Mouse (Mus musculus): ENCODE measurements around the gene Rgl3. TPM values are rescaled to one million over a fixed set of nuclear protein-coding genes. Genes with fewer than 3 reads are reported as not detected.

Gene Rgl3
- total RNA-seq, 2 experiments from 2014 or later: 1.2 to 1.3 TPM

GRCm38 (mm10) chr9:21925034-21925433, 64.2 kb downstream of the Rgl3 start:
- DNase-seq (ENCODE audit: low spot score in 2 of 2): no peak

DNA sequence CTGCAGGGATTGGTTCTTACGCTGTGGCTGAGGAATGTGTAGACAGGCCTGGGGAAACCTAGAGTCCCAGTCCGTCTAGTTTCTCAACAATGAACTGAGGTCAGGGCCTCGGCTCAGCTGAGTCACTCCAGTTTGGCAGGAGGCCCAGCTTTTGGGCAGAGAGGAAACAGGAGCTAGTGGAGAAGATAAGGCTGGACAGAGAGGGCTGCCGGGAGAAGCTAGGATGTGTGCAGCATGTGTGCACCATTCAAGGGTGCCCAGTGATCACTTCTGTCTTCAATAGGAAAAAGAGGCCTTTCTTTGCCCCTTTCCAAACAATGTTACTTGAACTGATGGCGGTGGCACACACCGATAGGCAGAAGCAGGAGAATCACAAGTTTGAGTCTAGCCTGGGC, 65.2 kb downstream of the Rgl3 start:
- no peak for DNase-seq (ENCODE audit: low spot score in 2 of 2)

DNA sequence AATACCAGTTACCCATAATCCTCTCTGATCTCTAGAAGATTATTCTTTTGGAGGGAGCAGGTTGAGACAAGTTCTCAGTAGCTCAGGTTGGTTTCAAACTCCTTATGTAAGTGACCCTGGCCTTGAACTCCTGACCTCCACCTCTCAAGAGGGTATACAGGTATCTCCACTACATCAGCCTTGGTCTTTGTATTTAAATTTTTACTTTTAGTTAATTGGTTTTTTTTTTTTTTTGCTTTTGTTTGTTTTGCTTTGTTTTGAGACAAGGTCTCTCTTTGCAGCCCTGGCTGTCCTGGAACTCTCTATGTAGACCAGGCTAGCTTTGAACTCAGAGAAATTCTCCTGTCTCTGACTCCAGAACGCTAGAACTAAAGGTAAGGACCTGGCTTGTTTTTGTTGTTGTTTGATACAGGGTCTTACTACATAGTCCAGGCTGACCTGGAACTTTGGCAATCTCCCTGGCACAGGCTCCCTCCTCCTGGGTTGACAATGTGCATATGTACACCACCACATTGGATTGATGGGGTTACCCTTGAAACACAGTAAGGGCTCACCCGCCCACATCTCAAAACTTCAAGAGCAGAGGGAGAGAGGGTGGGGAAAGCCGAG, 65.7 kb downstream of the Rgl3 start:
- DNase-seq (ENCODE audit: low spot score in 2 of 2): no peak

DNA sequence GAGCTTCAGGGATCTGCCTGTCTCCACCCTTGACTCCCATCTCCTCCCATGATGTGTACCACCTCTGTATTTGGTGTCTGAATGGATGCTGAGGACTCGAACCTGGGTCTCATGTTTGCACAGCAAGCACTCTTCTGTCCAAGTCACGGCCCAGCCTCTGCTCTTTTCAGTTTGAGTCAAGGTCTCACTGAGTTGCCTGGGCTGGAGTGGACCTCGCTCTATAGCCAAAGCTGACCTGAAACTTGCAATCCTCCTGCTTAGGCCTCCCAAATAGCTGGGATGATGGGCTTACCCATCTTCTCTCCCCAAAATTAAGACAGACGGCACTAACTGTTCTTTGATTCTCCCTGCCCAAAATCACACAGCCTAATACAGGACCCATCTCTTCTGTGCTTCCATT, 66.2 kb downstream of the Rgl3 start:
- no peak for DNase-seq (ENCODE audit: low spot score in 2 of 2)

Other genes starting within 250 kb of the Rgl3 start
- gene Spc24, start 229.1 kb downstream of the Rgl3 start, total RNA-seq (2021): 1 to 10 TPM; 2.1 to 4.0 TPM
- gene Kank2, start 190.7 kb downstream of the Rgl3 start, total RNA-seq (2021): 1 to 10 TPM; 7.1 to 7.8 TPM
- gene Angptl8, start 153.9 kb downstream of the Rgl3 start, total RNA-seq (2021): not detected
- 10 to 100 TPM; 24.5 to 24.7 TPM for gene Dock6, start 136.8 kb downstream of the Rgl3 start, total RNA-seq (2021)
- gene Rab3d, start 71.3 kb downstream of the Rgl3 start, total RNA-seq (2021): 10 to 100 TPM; 22.6 to 24.2 TPM
- 10 to 100 TPM; 13.8 to 14.2 TPM for gene Ccdc159, start 62.0 kb downstream of the Rgl3 start, total RNA-seq (2021)
- gene Tmem205, start 61.9 kb downstream of the Rgl3 start, total RNA-seq (2021): 10 to 100 TPM; 35.7 to 37.0 TPM
- gene Plppr2, start 52.4 kb downstream of the Rgl3 start, total RNA-seq (2021): 100 to 1,000 TPM; 350 to 352 TPM
- gene Swsap1, start 33.7 kb downstream of the Rgl3 start, total RNA-seq (2021): 10 to 100 TPM; 14.4 to 15.2 TPM
- gene Epor, start 25.9 kb downstream of the Rgl3 start, total RNA-seq (2021): 1 to 10 TPM; 2.6 to 3.3 TPM
- gene Ccdc151, start 13.2 kb upstream of the Rgl3 start, total RNA-seq (2021): 1 to 10 TPM; 6.1 to 6.8 TPM
- gene Prkcsh, start 13.4 kb upstream of the Rgl3 start, total RNA-seq (2021): 100 to 1,000 TPM; 105 to 110 TPM
- 100 to 1,000 TPM; 176 to 178 TPM for gene Elavl3, start 62.6 kb upstream of the Rgl3 start, total RNA-seq (2021)
- 1 to 10 TPM; 1.5 to 2.8 TPM for gene Gm49318, start 81.8 kb upstream of the Rgl3 start, total RNA-seq (2021)
- 10 to 100 TPM; 19.4 to 22.7 TPM for gene Zfp653, start 81.9 kb upstream of the Rgl3 start, total RNA-seq (2021)
- gene Ecsit, start 96.0 kb upstream of the Rgl3 start, total RNA-seq (2021): 10 to 100 TPM; 42.4 to 45.7 TPM
- 1 to 10 TPM in 1 of 2 experiments, under 1 TPM in 1; 0.45 to 1.4 TPM for gene Cnn1, start 109.8 kb upstream of the Rgl3 start, total RNA-seq (2021)
- gene Elof1, start 127.7 kb upstream of the Rgl3 start, total RNA-seq (2021): 10 to 100 TPM; 57.0 to 58.0 TPM
- under 1 TPM; 0.44 to 0.86 TPM for gene Acp5, start 146.3 kb upstream of the Rgl3 start, total RNA-seq (2021)
- 10 to 100 TPM; 49.1 to 51.0 TPM for gene Pigyl, start 167.4 kb upstream of the Rgl3 start, total RNA-seq (2021)
- gene Zfp872, start 198.6 kb upstream of the Rgl3 start, total RNA-seq (2021): under 1 TPM; 0.12 TPM
- gene Zfp809, start 236.3 kb upstream of the Rgl3 start, total RNA-seq (2021): 10 to 100 TPM; 19.2 to 20.6 TPM

Measured in layer of hippocampus, postnatal 14 days (tissue).